In the genomic region with DNA sequence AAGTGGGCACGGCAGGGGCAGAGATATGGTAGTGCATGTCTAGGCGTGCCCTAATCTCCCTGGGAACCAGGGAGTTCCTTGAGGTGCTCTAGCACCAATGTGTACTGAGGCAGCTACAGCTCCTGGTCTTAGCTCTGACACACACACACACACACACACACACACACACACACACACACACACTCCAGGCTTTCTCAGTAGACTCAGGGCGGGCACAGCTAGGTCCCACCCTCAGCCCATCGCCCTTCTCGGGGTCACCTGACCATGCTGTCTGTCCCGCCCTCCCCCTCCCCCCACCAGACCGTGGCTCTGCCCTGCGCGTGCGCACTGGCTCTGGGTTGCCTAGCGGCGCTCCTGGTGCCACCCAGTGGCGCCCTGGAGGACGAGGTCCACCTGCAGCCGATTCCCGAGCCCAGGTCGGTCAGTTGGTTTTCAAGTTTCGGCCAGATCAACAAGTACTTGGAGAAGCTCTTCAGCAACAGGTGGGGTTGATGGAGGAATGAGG, we compare ENCODE assay signal across 8 mouse cellular contexts. TPM values are rescaled to one million over a fixed set of nuclear protein-coding genes. Genes with fewer than 3 reads are reported as not detected.
DNase-seq lines count a peak whose midpoint lies in the region; ATAC-seq and TF ChIP-seq lines count a peak whose summit lies in the region.
"Had no signal": no experiment of that assay in that cellular context is flagged by ENCODE, and none has a peak within 500 bp of the region (broad histone marks: within the 10 kb centered on the region; RNA-seq: fewer than 3 reads in every experiment).

No protein-coding gene starts in this region.

- no peaks in the 10 kb centered on the region for H3K9me3 ChIP-seq in hindbrain, postnatal 0 days (ENCODE audit: low read length)
- H3K9me3 ChIP-seq in limb, embryonic 10.5 days (replicated peaks), result no peaks in the 10 kb centered on the region
- no peaks in the 10 kb centered on the region for H3K9me3 ChIP-seq in midbrain, embryonic 13.5 days

- TF ChIP-seq CTCF in hindbrain, postnatal 0 days (IDR thresholded peaks at IDR 0.05; ENCODE audit: low read depth), result peak; percentile 78

- no peaks in the 10 kb centered on the region for H3K27me3 ChIP-seq in hindbrain, postnatal 0 days (ENCODE audit: insufficient read depth, low read length)
- peaks cover 49% of the 10 kb centered on the region for H3K27me3 ChIP-seq in limb, embryonic 10.5 days (ENCODE audit: low read depth, poor library complexity, severe bottlenecking)
- H3K27me3 ChIP-seq in midbrain, embryonic 13.5 days, result peaks cover 29% of the 10 kb centered on the region

- H3K36me3 ChIP-seq in hindbrain, postnatal 0 days (ENCODE audit: insufficient read depth, low read length), result no peaks in the 10 kb centered on the region
- H3K36me3 ChIP-seq in limb, embryonic 10.5 days, result no peaks in the 10 kb centered on the region
- H3K36me3 ChIP-seq in midbrain, embryonic 13.5 days, result no peaks in the 10 kb centered on the region

- 5% methylated on average over 18 of the region's 18 CpGs for whole genome bisulfite sequencing in hindbrain, postnatal 0 days
- WGBS in limb, embryonic 10.5 days, result 6% methylated on average over 18 of the region's 18 CpGs
- 7% methylated on average over 18 of the region's 18 CpGs for WGBS in midbrain, embryonic 13.5 days

- H3K4me2 ChIP-seq in hindbrain, postnatal 0 days (ENCODE audit: low read depth, low read length), result peak overlapping the region; percentile 56
- peak overlapping the region; percentile 48 for H3K4me2 ChIP-seq in midbrain, embryonic 13.5 days (replicated peaks)

- H3K4me3 ChIP-seq in hindbrain, postnatal 0 days (ENCODE audit: low read length), result peak overlapping the region; percentile 26
- peak overlapping the region; percentile 40 for H3K4me3 ChIP-seq in limb, embryonic 10.5 days
- peak overlapping the region; percentile 12; the same call in 1 of the 2 replicates for H3K4me3 ChIP-seq in midbrain, embryonic 13.5 days (replicated peaks)

- peak; percentile 54 to 64 for DNase-seq in adrenal gland, adult 18-20 months (ENCODE audit: low spot score in 2 of 2)
- DNase-seq in cerebellum, postnatal 14 days, result peak; percentile 73 to 84
- DNase-seq in frontal cortex, postnatal 10 days (ENCODE audit: low spot score in 2 of 2), result peak; percentile 43 to 66
- peak; percentile 93 for DNase-seq in hindbrain, postnatal 0 days (ENCODE audit: low spot score)
- peak; percentile 97 for DNase-seq in limb, embryonic 10.5 days (ENCODE audit: low spot score)
- DNase-seq in spleen, postnatal 36 days (ENCODE audit: low spot score in 2 of 2), result peak; percentile 24 to 38

- peak overlapping the region; percentile 31; the same call in 1 of the 2 replicates for H3K9ac ChIP-seq in hindbrain, postnatal 0 days (replicated peaks; ENCODE audit: low read length)
- H3K9ac ChIP-seq in midbrain, embryonic 13.5 days (replicated peaks), result no peak overlapping the region

- ATAC-seq in hindbrain, postnatal 0 days, result peak; percentile 92
- peak; percentile 94 for ATAC-seq in midbrain, embryonic 13.5 days

- no peak overlapping the region for H3K27ac ChIP-seq in hindbrain, postnatal 0 days
- peak overlapping the region; percentile 71 for H3K27ac ChIP-seq in limb, embryonic 10.5 days
- no peak overlapping the region for H3K27ac ChIP-seq in midbrain, embryonic 13.5 days

- H3K4me1 ChIP-seq in hindbrain, postnatal 0 days (ENCODE audit: insufficient read depth, low read length), result 0 out of 2 replicates have a peak, but pooled peaks cover 5% of the 10 kb centered on the region
- H3K4me1 ChIP-seq in limb, embryonic 10.5 days, result peaks cover 22% of the 10 kb centered on the region
- H3K4me1 ChIP-seq in midbrain, embryonic 13.5 days (replicated peaks), result peaks cover 17% of the 10 kb centered on the region

RNA-seq across cellular contexts. Expression of a gene that starts 4.2 kb away (rescaled TPM):
- total RNA-seq in adrenal gland, adult 18-20 months (2021), result not detected
- total RNA-seq in hindbrain, postnatal 0 days (2014; rRNA removed), result not detected in 2 replicates
- not detected in 2 replicates for polyA plus RNA-seq in hindbrain, postnatal 0 days (2015; fragmentation: Nextera tagmentation; extraction: Ambion mirVana)
- not detected in 2 replicates for polyA plus RNA-seq in limb, embryonic 10.5 days (2016; fragmentation: Nextera tagmentation; extraction: Ambion mirVana)
- not detected in 2 replicates for polyA plus RNA-seq in midbrain, embryonic 13.5 days (2015; fragmentation: Nextera tagmentation; extraction: Ambion mirVana)

RNA-seq across cellular contexts. Expression of a gene that starts 8.6 kb away (rescaled TPM):
- total RNA-seq in adrenal gland, adult 18-20 months (2021), result 10 to 100 TPM in 1 of 2 experiments, 1 to 10 TPM in 1; 8.8 to 13.0 TPM
- 49.0 and 49.9 TPM in 2 replicates for total RNA-seq in hindbrain, postnatal 0 days (2014; rRNA removed)
- 25.5 and 26.0 TPM in 2 replicates for polyA plus RNA-seq in hindbrain, postnatal 0 days (2015; fragmentation: Nextera tagmentation; extraction: Ambion mirVana)
- 11.5 and 16.6 TPM in 2 replicates for polyA plus RNA-seq in limb, embryonic 10.5 days (2016; fragmentation: Nextera tagmentation; extraction: Ambion mirVana)
- 24.5 and 26.7 TPM in 2 replicates for polyA plus RNA-seq in midbrain, embryonic 13.5 days (2015; fragmentation: Nextera tagmentation; extraction: Ambion mirVana)

RNA-seq across cellular contexts. Expression of a gene that starts 10.7 kb away (rescaled TPM):
- total RNA-seq in adrenal gland, adult 18-20 months (2021), result not detected
- 25.8 and 42.9 TPM in 2 replicates for total RNA-seq in hindbrain, postnatal 0 days (2014; rRNA removed)
- polyA plus RNA-seq in hindbrain, postnatal 0 days (2015; fragmentation: Nextera tagmentation; extraction: Ambion mirVana), result 5.7 and 9.5 TPM in 2 replicates
- not detected in 2 replicates for polyA plus RNA-seq in limb, embryonic 10.5 days (2016; fragmentation: Nextera tagmentation; extraction: Ambion mirVana)
- polyA plus RNA-seq in midbrain, embryonic 13.5 days (2015; fragmentation: Nextera tagmentation; extraction: Ambion mirVana), result not detected in 2 replicates
- polyA plus RNA-seq: spleen, adult 2 months had no signal

RNA-seq across cellular contexts. Expression of a gene that starts 48.4 kb away (rescaled TPM):
- under 1 TPM in 1 of 2 experiments, not detected in 1; 0.77 TPM for total RNA-seq in adrenal gland, adult 18-20 months (2021)
- not detected in 2 replicates for total RNA-seq in hindbrain, postnatal 0 days (2014; rRNA removed)
- 0.09 and 0.14 TPM in 2 replicates for polyA plus RNA-seq in hindbrain, postnatal 0 days (2015; fragmentation: Nextera tagmentation; extraction: Ambion mirVana)
- 0.09 and 0.20 TPM in 2 replicates for polyA plus RNA-seq in limb, embryonic 10.5 days (2016; fragmentation: Nextera tagmentation; extraction: Ambion mirVana)
- 0.09 TPM in 1 of 2 replicates, not detected in the other for polyA plus RNA-seq in midbrain, embryonic 13.5 days (2015; fragmentation: Nextera tagmentation; extraction: Ambion mirVana)

RNA-seq across cellular contexts. Expression of a gene that starts 55.6 kb away (rescaled TPM):
- total RNA-seq in adrenal gland, adult 18-20 months (2021), result 10 to 100 TPM; 32.4 to 33.4 TPM
- 0.05 and 0.29 TPM in 2 replicates for total RNA-seq in hindbrain, postnatal 0 days (2014; rRNA removed)
- 0.19 and 0.40 TPM in 2 replicates for polyA plus RNA-seq in hindbrain, postnatal 0 days (2015; fragmentation: Nextera tagmentation; extraction: Ambion mirVana)
- polyA plus RNA-seq in limb, embryonic 10.5 days (2016; fragmentation: Nextera tagmentation; extraction: Ambion mirVana), result 0.38 and 0.45 TPM in 2 replicates
- 0.32 and 0.40 TPM in 2 replicates for polyA plus RNA-seq in midbrain, embryonic 13.5 days (2015; fragmentation: Nextera tagmentation; extraction: Ambion mirVana)

Comparison
In these comparisons a context has a peak if more than half of its experiments do, and no peak if none do; other contexts are left out.
1. DNase-seq: peak in every context shown above with its lines; median percentile 97 in limb, embryonic 10.5 days; 93 in hindbrain, postnatal 0 days; 78 in cerebellum, postnatal 14 days; 59 in adrenal gland, adult 18-20 months; 54 in frontal cortex, postnatal 10 days; 31 in spleen, postnatal 36 days.